Mouse (Mus musculus) right cerebral cortex, adult 2 months (tissue): ENCODE results near the gene Rfk.
A peak's percentile ranks its signal among the peaks of the same experiment; 100 is the strongest.

Experiments
- DNase-seq, 2 experiments: peaks; one replicate each; pipeline ENCODE4 v3.0.0; 2021 to 2022; ENCODE audit warnings: low spot score in 2 of 2

Rfk gene

GRCm38 (mm10) chr19:17393841-17394591, at the start of gene Rfk:
Rfk (plus strand) TSS chr19:17394043.
- DNase-seq = peak; percentile 83 to 87

- DNase-seq = no peak
Measured at GRCm38 (mm10) chr19:17344881-17345280, 49.0 kb upstream of the Rfk start.

GRCm38 (mm10) chr19:17346716-17347474, 46.9 kb upstream of the Rfk start:
- no peak for DNase-seq

- no peak for DNase-seq
Measured at GRCm38 (mm10) chr19:17347852-17348251, 46.0 kb upstream of the Rfk start.

GRCm38 (mm10) chr19:17353727-17354126, 40.1 kb upstream of the Rfk start:
- DNase-seq = no peak

GRCm38 (mm10) chr19:17354362-17354761, 39.5 kb upstream of the Rfk start:
- DNase-seq = no peak

- no peak for DNase-seq
Measured at GRCm38 (mm10) chr19:17354797-17355196, 39.0 kb upstream of the Rfk start.

GRCm38 (mm10) chr19:17355361-17355760, 38.5 kb upstream of the Rfk start:
- no peak for DNase-seq

GRCm38 (mm10) chr19:17355950-17356867, 37.6 kb upstream of the Rfk start:
- no peak for DNase-seq

- no peak for DNase-seq
Measured at GRCm38 (mm10) chr19:17356932-17357331, 36.9 kb upstream of the Rfk start.

GRCm38 (mm10) chr19:17357391-17357790, 36.5 kb upstream of the Rfk start:
- DNase-seq = no peak

GRCm38 (mm10) chr19:17359315-17359890, 34.4 kb upstream of the Rfk start:
- no peak for DNase-seq

GRCm38 (mm10) chr19:17361181-17361580, 32.7 kb upstream of the Rfk start:
- no peak for DNase-seq

GRCm38 (mm10) chr19:17364741-17365140, 29.1 kb upstream of the Rfk start:
- DNase-seq = peak in 1 of 2 experiments; percentile 32

- DNase-seq = no peak
Measured at GRCm38 (mm10) chr19:17366364-17367090, 27.3 kb upstream of the Rfk start.

GRCm38 (mm10) chr19:17368557-17368956, 25.3 kb upstream of the Rfk start:
- no peak for DNase-seq

- no peak for DNase-seq
Measured at GRCm38 (mm10) chr19:17369581-17369980, 24.3 kb upstream of the Rfk start.

GRCm38 (mm10) chr19:17372701-17373100, 21.1 kb upstream of the Rfk start, which contains the start of gene Gcnt1:
Gcnt1 (minus strand) TSS chr19:17372844.
- no peak for DNase-seq

GRCm38 (mm10) chr19:17378845-17379244, 15.0 kb upstream of the Rfk start:
- DNase-seq = no peak

GRCm38 (mm10) chr19:17380549-17380948, 13.3 kb upstream of the Rfk start:
- DNase-seq = no peak
